Mouse (Mus musculus) heart, postnatal 0 days (tissue): Measurements from ENCODE around the gene Npas1.

Experiments used
- CTCF ChIP-seq: IDR thresholded peaks from 2 replicates; pipeline ENCODE4 v1.5.1; 2016; ENCODE audit warnings: antibody characterized with exemption, control low read depth, low read depth
- EP300 ChIP-seq: IDR thresholded peaks from 2 replicates; pipeline ENCODE4 v1.6.1; 2016; ENCODE audit warnings: antibody characterized with exemption, low read depth

- no peak for TF ChIP-seq CTCF
- TF ChIP-seq EP300, result no peak
Observed at GRCm38 (mm10) chr7:16433352-16433971, 44.1 kb downstream of the Npas1 start.
